8 mouse cellular contexts compared by ENCODE assay signal in the genomic region with DNA sequence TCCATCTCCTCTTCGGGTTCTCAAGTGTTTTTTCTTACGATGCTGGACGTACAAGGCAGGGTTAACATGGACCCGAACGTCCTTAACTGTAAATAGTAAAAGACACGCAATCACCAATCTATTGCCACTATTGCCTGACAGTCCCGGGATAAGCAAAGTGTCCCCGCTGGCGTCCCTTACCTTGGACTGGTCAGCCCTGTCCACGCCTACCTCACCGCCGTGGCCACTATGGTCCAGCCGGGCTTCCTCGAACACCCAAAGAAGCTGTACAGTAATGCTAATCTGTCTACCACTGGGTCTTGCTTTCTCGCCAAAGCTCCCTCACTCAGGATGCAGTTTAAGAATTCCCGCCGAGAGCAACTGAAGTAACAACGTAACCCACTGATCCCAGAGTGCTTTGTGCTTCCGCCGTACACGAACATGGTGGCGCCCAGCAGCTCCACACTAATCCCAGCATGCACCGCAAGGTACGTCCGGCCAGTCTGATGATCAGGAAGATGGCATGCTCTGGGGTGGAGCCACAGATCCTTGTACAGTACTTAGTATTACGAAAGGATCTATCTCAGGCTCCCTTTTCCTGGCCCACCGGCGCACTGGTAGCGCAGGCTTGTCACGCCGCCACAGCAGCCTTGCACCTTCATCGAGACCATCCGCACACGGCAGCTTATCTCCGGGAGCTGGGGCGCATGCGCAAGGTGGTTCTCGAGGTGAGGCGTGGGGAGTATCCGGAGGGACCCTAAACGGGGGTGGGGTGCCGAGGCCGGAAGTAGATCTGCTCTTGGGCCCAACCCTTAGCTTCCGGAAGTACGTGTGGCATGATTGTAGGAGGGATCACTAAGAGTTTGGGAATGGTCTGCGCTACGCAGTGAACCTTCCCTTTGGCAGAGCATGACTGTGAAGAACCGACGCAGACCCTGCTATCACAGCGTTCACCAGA. TPM values are rescaled to one million over a fixed set of nuclear protein-coding genes. Genes with fewer than 3 reads are reported as not detected.
DNase-seq lines count a peak whose midpoint lies in the region; ATAC-seq and TF ChIP-seq lines count a peak whose summit lies in the region.

A gene (plus strand): TSS at position 456 of the 937 bp plus-strand sequence.
A gene (minus strand): TSS at position 723 of the 937 bp plus-strand sequence.

- H3K4me1 ChIP-seq in hindbrain, embryonic 10.5 days (replicated peaks), result peaks cover 12% of the 10 kb centered on the region
- no peaks in the 10 kb centered on the region; the same call in 1 of the 2 replicates for H3K4me1 ChIP-seq in lung, postnatal 0 days (ENCODE audit: insufficient read depth, low read depth, low read length)

- WGBS in hindbrain, embryonic 10.5 days, result under 1% methylated on average over 50 of the region's 50 CpGs
- WGBS in lung, postnatal 0 days, result under 1% methylated on average over 50 of the region's 50 CpGs

- peak within 1 kb of the TSS; percentile 52 for H3K4me2 ChIP-seq in lung, postnatal 0 days (replicated peaks; ENCODE audit: low read depth, low read length)

- H3K27me3 ChIP-seq in hindbrain, embryonic 10.5 days (ENCODE audit: insufficient read depth, poor library complexity, severe bottlenecking), result no peaks in the 10 kb centered on the region
- no peaks in the 10 kb centered on the region for H3K27me3 ChIP-seq in lung, postnatal 0 days (replicated peaks; ENCODE audit: insufficient read depth, low read length)

- peak; percentile 98 for ATAC-seq in frontal cortex, adult (ENCODE audit: low TSS enrichment)
- ATAC-seq in lung, postnatal 0 days, result peak; percentile 99

- TF ChIP-seq CTCF in lung, postnatal 0 days (IDR thresholded peaks at IDR 0.05), result no peak

- no peak for TF ChIP-seq EP300 in lung, postnatal 0 days (IDR thresholded peaks at IDR 0.05)

- peak within 1 kb of the TSS; percentile 97 for H3K27ac ChIP-seq in hindbrain, embryonic 10.5 days
- peak within 1 kb of the TSS; percentile 94 for H3K27ac ChIP-seq in lung, postnatal 0 days (ENCODE audit: low read length)

- peak within 1 kb of the TSS; percentile 80 for H3K4me3 ChIP-seq in hindbrain, embryonic 10.5 days
- peak within 1 kb of the TSS; percentile 63 for H3K4me3 ChIP-seq in lung, postnatal 0 days (ENCODE audit: low read depth, low read length)

- H3K9me3 ChIP-seq in hindbrain, embryonic 10.5 days, result no peaks in the 10 kb centered on the region
- no peaks in the 10 kb centered on the region for H3K9me3 ChIP-seq in lung, postnatal 0 days (ENCODE audit: low read length)

- DNase-seq in MN1 (ENCODE audit: low spot score), result peak; percentile 76
- DNase-seq in cerebellum, adult 9-10 months, result peak; percentile 98
- peak; percentile 97 for DNase-seq in hindbrain, embryonic 10.5 days (ENCODE audit: low spot score)
- peak; percentile 97 for DNase-seq in layer of hippocampus, adult 9-11 months
- peak; percentile 99 for DNase-seq in lung, postnatal 0 days (ENCODE audit: low spot score)
- peak; percentile 91 for DNase-seq in ovary, postnatal 14 days (ENCODE audit: low spot score)
- DNase-seq in thymus, postnatal 14 days, result peak; percentile 95

- H3K9ac ChIP-seq in lung, postnatal 0 days (replicated peaks; ENCODE audit: low read depth), result peak within 1 kb of the TSS; percentile 51

- peaks cover 47% of the 10 kb centered on the region for H3K36me3 ChIP-seq in hindbrain, embryonic 10.5 days
- no peaks in the 10 kb centered on the region; the same call in 1 of the 2 replicates for H3K36me3 ChIP-seq in lung, postnatal 0 days (ENCODE audit: insufficient read depth, low read length)

RNA-seq across cellular contexts. Expression of the first gene that starts in this region (rescaled TPM):
- 6.6 and 7.1 TPM in 2 replicates for polyA plus RNA-seq in hindbrain, embryonic 10.5 days (2016; fragmentation: Nextera tagmentation; extraction: Ambion mirVana)
- polyA plus RNA-seq in lung, postnatal 0 days (2015; fragmentation: Nextera tagmentation; extraction: Ambion mirVana), result 4.7 and 6.2 TPM in 2 replicates

RNA-seq across cellular contexts. Expression of the second gene that starts in this region (rescaled TPM):
- 19.6 and 21.2 TPM in 2 replicates for polyA plus RNA-seq in hindbrain, embryonic 10.5 days (2016; fragmentation: Nextera tagmentation; extraction: Ambion mirVana)
- 4.8 and 5.3 TPM in 2 replicates for polyA plus RNA-seq in lung, postnatal 0 days (2015; fragmentation: Nextera tagmentation; extraction: Ambion mirVana)

Comparison
In these comparisons a context has a peak if more than half of its experiments do, and no peak if none do; other contexts are left out.
1. Peak in every context shown above with its lines: DNase-seq, ATAC-seq, H3K4me3 ChIP-seq and H3K27ac ChIP-seq.